Mouse (Mus musculus) stomach, embryonic 14.5 days (tissue): Measurements from ENCODE around the gene Nlgn2. TPM values are rescaled to one million over a fixed set of nuclear protein-coding genes. Genes with fewer than 3 reads are reported as not detected.

Experiments used
- ATAC-seq: fragments of 200-750 bp; cut with Nextera tagmentation; 2 replicates; pipeline ENCODE4 v1.8.0; 2017; ENCODE audit warnings: low read depth, moderate TSS enrichment; ENCODE audit not compliant: insufficient number of reproducible peaks, insufficient read depth, low FRiP score
- H3K27ac ChIP-seq: fragments of 300-500 bp; sonication (generic); 2 replicates; pipeline ENCODE4 v1.5.1; 2014; ENCODE audit warnings: mild to moderate bottlenecking, low read length, moderate library complexity, mixed read lengths
- H3K27me3 ChIP-seq: fragments of 300-500 bp; sonication (generic); 2 replicates; pipeline ENCODE4 v1.6.1; 2014; ENCODE audit warnings: low read length, control low read depth, mixed read lengths; ENCODE audit not compliant: control insufficient read depth, insufficient read depth
- H3K36me3 ChIP-seq: fragments of 300-500 bp; sonication (generic); 2 replicates; pipeline ENCODE4 v1.6.1; 2014; ENCODE audit warnings: mild to moderate bottlenecking, control low read depth, low read length, moderate library complexity, mixed read lengths; ENCODE audit not compliant: control insufficient read depth, insufficient read depth
- H3K4me1 ChIP-seq: fragments of 300-500 bp; sonication (generic); 2 replicates; pipeline ENCODE4 v1.6.1; 2014; ENCODE audit warnings: low read length, control low read depth, mixed read lengths; ENCODE audit not compliant: control insufficient read depth, insufficient read depth
- H3K4me2 ChIP-seq: fragments of 300-500 bp; sonication (generic); replicated peaks from 2 replicates; pipeline ENCODE4 v1.6.1; 2014; ENCODE audit warnings: low read depth, low read length, control low read depth
- H3K4me3 ChIP-seq: fragments of 300-500 bp; sonication (generic); 2 replicates; pipeline ENCODE4 v1.5.1; 2014; ENCODE audit warnings: low read depth, low read length, control low read depth
- H3K9ac ChIP-seq: fragments of 300-500 bp; sonication (generic); replicated peaks from 2 replicates; pipeline ENCODE4 v1.6.1; 2014; ENCODE audit warnings: low read depth, mild to moderate bottlenecking, control low read depth, low read length, moderate library complexity, mixed read lengths
- H3K9me3 ChIP-seq: fragments of 300-500 bp; sonication (generic); 2 replicates; pipeline ENCODE4 v1.6.1; 2016; ENCODE audit warnings: low read depth, low read length, control low read depth; ENCODE audit not compliant: control insufficient read depth
- WGBS: fragments of 180-500 bp; shearing (Covaris S2); extraction: QIAGEN DNeasy Blood & Tissue Kit; methylation state at CpG from one replicate; pipeline ENCODE4 v1.1.7; 2014; 5-methylcytosine and 5-hydroxymethylcytosine counted together
- polyA plus RNA-seq: library from polyadenylated mRNA; unstranded; fragments of >200 nt; fragmentation: Nextera tagmentation; extraction: Ambion mirVana; gene quantifications from 2 replicates; pipeline ENCODE4 v1.2.1, GENCODE M21; 2014

Nlgn2 gene
- polyA plus RNA-seq, 1 experiment from 2014 or later, result 11.9 TPM

- Histone ChIP-seq H3K36me3 (peaks cover 22% of the 10 kb centered on the region), H3K9me3 (peaks cover 3% of the 10 kb centered on the region; the same call in 1 of the 2 replicates), H3K27ac (no peak within 1 kb of the TSS), H3K4me3 (no peak within 1 kb of the TSS), H3K9ac (no peak within 1 kb of the TSS), H3K4me2 (no peak within 1 kb of the TSS), H3K4me1 (no peaks in the 10 kb centered on the region), H3K27me3 (no peaks in the 10 kb centered on the region)
- 80% methylated on average over 3 of the region's 3 CpGs for WGBS
- no peak for ATAC-seq
These were observed 15.5 kb downstream of the Nlgn2 start, which contains the start of gene Spem1 for GRCm38 (mm10) chr11:69822080-69822479. TSS of gene Spem1 (minus strand) at chr11:69822180.

- Histone ChIP-seq H3K27me3 (no peaks in the 10 kb centered on the region), H3K4me1 (no peaks in the 10 kb centered on the region), H3K36me3 (no peaks in the 10 kb centered on the region), H3K4me3 (no peak overlapping the region), H3K27ac (no peak overlapping the region), H3K9me3 (peaks cover 3% of the 10 kb centered on the region; the same call in 1 of the 2 replicates), H3K4me2 (no peak overlapping the region), H3K9ac (no peak overlapping the region)
- WGBS, result 92% methylated on average over 8 of the region's 8 CpGs
- ATAC-seq, result no peak
These were observed 18.7 kb downstream of the Nlgn2 start for GRCm38 (mm10) chr11:69818871-69819270.

GRCm38 (mm10) chr11:69818365-69818764 is 19.2 kb downstream of the Nlgn2 start, which contains the start of gene Spem2:
TSS of gene Spem2 (minus strand) at chr11:69818465.
- Histone ChIP-seq H3K4me3 (no peak within 1 kb of the TSS), H3K36me3 (no peaks in the 10 kb centered on the region), H3K9ac (no peak within 1 kb of the TSS), H3K4me1 (no peaks in the 10 kb centered on the region), H3K27me3 (no peaks in the 10 kb centered on the region), H3K9me3 (peaks cover 3% of the 10 kb centered on the region; the same call in 1 of the 2 replicates), H3K27ac (no peak within 1 kb of the TSS), H3K4me2 (no peak within 1 kb of the TSS)
- ATAC-seq, result no peak
- WGBS, result 78% methylated on average over 2 of the region's 2 CpGs

GRCm38 (mm10) chr11:69816520-69816919 is 21.1 kb downstream of the Nlgn2 start:
- H3K4me3 ChIP-seq, result no peak overlapping the region
- no peaks in the 10 kb centered on the region for H3K4me1 ChIP-seq
- H3K9ac ChIP-seq, result no peak overlapping the region
- peaks cover 3% of the 10 kb centered on the region; the same call in 1 of the 2 replicates for H3K9me3 ChIP-seq
- no peaks in the 10 kb centered on the region for H3K27me3 ChIP-seq
- no peak overlapping the region for H3K4me2 ChIP-seq
- no peak overlapping the region for H3K27ac ChIP-seq
- no peaks in the 10 kb centered on the region for H3K36me3 ChIP-seq
- no peak for ATAC-seq
- 91% methylated on average over 12 of the region's 12 CpGs for WGBS

GRCm38 (mm10) chr11:69815155-69815554 is 22.4 kb downstream of the Nlgn2 start, which contains the start of gene Gm39566:
TSS of gene Gm39566 (minus strand) at chr11:69815298.
- 49% methylated on average over 10 of the region's 10 CpGs for WGBS
- H3K9me3 ChIP-seq, result peaks cover 3% of the 10 kb centered on the region; the same call in 1 of the 2 replicates
- H3K36me3 ChIP-seq, result no peaks in the 10 kb centered on the region
- ATAC-seq, result no peak
- no peak within 1 kb of the TSS for H3K4me2 ChIP-seq
- no peaks in the 10 kb centered on the region for H3K27me3 ChIP-seq
- H3K4me1 ChIP-seq, result no peaks in the 10 kb centered on the region
- H3K4me3 ChIP-seq, result no peak within 1 kb of the TSS
- no peak within 1 kb of the TSS for H3K9ac ChIP-seq
- no peak within 1 kb of the TSS for H3K27ac ChIP-seq

- Histone ChIP-seq H3K4me1 (no peaks in the 10 kb centered on the region), H3K27me3 (0 out of 2 replicates have a peak, but pooled peaks cover 3% of the 10 kb centered on the region), H3K27ac (no peak overlapping the region), H3K9ac (no peak overlapping the region), H3K4me2 (no peak overlapping the region), H3K36me3 (no peaks in the 10 kb centered on the region), H3K9me3 (no peaks in the 10 kb centered on the region; the same call in 1 of the 2 replicates), H3K4me3 (no peak overlapping the region)
- ATAC-seq, result no peak
These were observed 27.3 kb downstream of the Nlgn2 start for GRCm38 (mm10) chr11:69810280-69810679.

- WGBS, result 73% methylated on average over 2 of the region's 2 CpGs
- Histone ChIP-seq H3K27ac (no peak overlapping the region), H3K36me3 (no peaks in the 10 kb centered on the region), H3K9ac (no peak overlapping the region), H3K9me3 (no peaks in the 10 kb centered on the region; the same call in 1 of the 2 replicates), H3K4me1 (peaks cover 18% of the 10 kb centered on the region), H3K4me3 (no peak overlapping the region), H3K27me3 (0 out of 2 replicates have a peak, but pooled peaks cover 3% of the 10 kb centered on the region), H3K4me2 (no peak overlapping the region)
- ATAC-seq, result no peak
These were observed 29.9 kb downstream of the Nlgn2 start for GRCm38 (mm10) chr11:69807641-69808040.

- ATAC-seq, result no peak
- Histone ChIP-seq H3K4me3 (no peak overlapping the region), H3K36me3 (no peaks in the 10 kb centered on the region), H3K27me3 (peaks cover 3% of the 10 kb centered on the region; the same call in 1 of the 2 replicates), H3K9ac (no peak overlapping the region), H3K9me3 (no peaks in the 10 kb centered on the region; the same call in 1 of the 2 replicates), H3K4me1 (peaks cover 29% of the 10 kb centered on the region), H3K4me2 (no peak overlapping the region), H3K27ac (no peak overlapping the region)
- WGBS, result 72% methylated on average over 4 of the region's 4 CpGs
These were observed 31.2 kb downstream of the Nlgn2 start for GRCm38 (mm10) chr11:69806378-69806777.
